In the genomic region with DNA sequence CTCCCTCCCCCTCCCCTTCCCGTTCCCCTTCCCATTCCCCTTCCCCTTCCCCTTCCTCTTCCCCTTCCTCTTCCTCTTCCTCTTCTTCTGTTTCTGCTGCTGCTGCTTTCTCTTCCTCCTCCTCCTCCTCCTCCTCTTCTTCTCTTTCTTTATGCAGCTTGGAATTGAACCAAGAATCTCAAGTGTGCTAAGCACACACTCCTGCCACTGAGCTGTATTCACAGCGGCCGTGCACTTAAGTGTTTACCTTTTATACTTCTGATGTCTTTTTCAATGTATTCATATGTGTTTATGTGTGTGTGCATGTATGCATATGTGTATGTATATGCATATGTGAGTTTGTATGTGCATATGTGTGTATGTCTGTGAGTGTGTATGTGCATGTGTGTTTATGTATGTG, we compare ENCODE assay signal across 17 mouse cellular contexts. TPM values are rescaled to one million over a fixed set of nuclear protein-coding genes. Genes with fewer than 3 reads are reported as not detected.
"Had no signal": no experiment of that assay in that cellular context is flagged by ENCODE, and none has a peak within 500 bp of the region (broad histone marks: within the 10 kb centered on the region; RNA-seq: fewer than 3 reads in every experiment).

No protein-coding gene starts in this region.

- H3K27ac ChIP-seq: liver, embryonic 13.5 days; liver, embryonic 15.5 days; macrophage; midbrain, embryonic 13.5 days; midbrain, embryonic 15.5 days; neural tube, embryonic 12.5 days; stomach, embryonic 15.5 days; stomach, postnatal 0 days had no signal

- ATAC-seq: liver, postnatal 0 days; midbrain, embryonic 13.5 days; midbrain, embryonic 15.5 days had no signal

- H3K9me3 ChIP-seq: liver, embryonic 13.5 days; liver, embryonic 15.5 days; megakaryocyte, embryonic 14.5 days; midbrain, embryonic 13.5 days; midbrain, embryonic 15.5 days; neural tube, embryonic 12.5 days; stomach, embryonic 15.5 days had no signal

- H3K27me3 ChIP-seq: liver, embryonic 13.5 days; liver, embryonic 15.5 days; midbrain, embryonic 13.5 days; midbrain, embryonic 15.5 days; neural tube, embryonic 12.5 days; stomach, embryonic 15.5 days had no signal

- H3K4me3 ChIP-seq: liver, embryonic 13.5 days; liver, embryonic 15.5 days; midbrain, embryonic 13.5 days; midbrain, embryonic 15.5 days; neural tube, embryonic 12.5 days; stomach, embryonic 15.5 days had no signal

- H3K4me2 ChIP-seq: liver, embryonic 11.5 days; liver, embryonic 13.5 days; liver, embryonic 15.5 days; midbrain, embryonic 11.5 days; midbrain, embryonic 13.5 days; midbrain, embryonic 15.5 days; neural tube, embryonic 12.5 days; stomach, embryonic 15.5 days had no signal

- H3K9ac ChIP-seq: liver, embryonic 13.5 days; liver, embryonic 15.5 days; liver, postnatal 0 days; midbrain, embryonic 13.5 days; midbrain, embryonic 15.5 days; neural tube, embryonic 12.5 days; stomach, embryonic 15.5 days had no signal

- H3K4me1 ChIP-seq: liver, embryonic 13.5 days; liver, embryonic 15.5 days; neural tube, embryonic 12.5 days; stomach, embryonic 15.5 days had no signal

- H3K36me3 ChIP-seq: liver, embryonic 13.5 days; liver, embryonic 15.5 days; midbrain, embryonic 13.5 days; midbrain, embryonic 15.5 days; neural tube, embryonic 12.5 days; stomach, embryonic 15.5 days had no signal

- DNase-seq: liver; liver, embryonic 13.5 days; liver, postnatal 0 days; right cerebral cortex, postnatal 14 days; thymus, adult 2 months; thymus, postnatal 25 days; thymus, postnatal 4 days had no signal

RNA-seq across cellular contexts. Expression of gene Bdh2, which starts 4.8 kb away (rescaled TPM):
- polyA plus RNA-seq: macrophage had no signal

RNA-seq across cellular contexts. Expression of gene Slc9b2, which starts 21.7 kb away (rescaled TPM):
- polyA plus RNA-seq: liver, postnatal 0 days had no signal
